Mouse (Mus musculus) ES-E14 (cell line): ENCODE measurements around the gene 2900011O08Rik.

Source experiments
- ZC3H11A ChIP-seq: IDR thresholded peaks from 2 replicates; pipeline ENCODE4 v1.6.1; 2012; ENCODE audit warnings: low read depth, mild to moderate bottlenecking, inconsistent platforms, low read length, borderline replicate concordance
- ZNF384 ChIP-seq: IDR thresholded peaks from 2 replicates; pipeline ENCODE4 v1.6.1; 2012; ENCODE audit warnings: low read depth, low read length, inconsistent platforms

- TF ChIP-seq ZNF384 (no peak), ZC3H11A (no peak)
Observed at GRCm38 (mm10) chr16:14025091-14025990, 38.9 kb downstream of the 2900011O08Rik start.
